Mouse (Mus musculus) intestine, embryonic 16.5 days (tissue): ENCODE results near the gene Acadm. TPM values are rescaled to one million over a fixed set of nuclear protein-coding genes. Genes with fewer than 3 reads are reported as not detected.

Experiments
- ATAC-seq: fragments of 200-750 bp; cut with Nextera tagmentation; 2 replicates; pipeline ENCODE4 v1.8.0; 2017; ENCODE audit warnings: moderate TSS enrichment, moderate library complexity
- H3K27ac ChIP-seq: fragments of 300-500 bp; sonication (generic); 2 replicates; pipeline ENCODE4 v1.5.1; 2014; ENCODE audit warnings: mild to moderate bottlenecking, low read length
- H3K27me3 ChIP-seq: fragments of 300-500 bp; sonication (generic); replicated peaks from 2 replicates; pipeline ENCODE4 v1.6.1; 2014; ENCODE audit warnings: low read length, control low read depth, mixed read lengths; ENCODE audit not compliant: control insufficient read depth, insufficient read depth
- H3K36me3 ChIP-seq: fragments of 300-500 bp; sonication (generic); 2 replicates; pipeline ENCODE4 v1.6.1; 2014; ENCODE audit warnings: low read length, control low read depth; ENCODE audit not compliant: control insufficient read depth, insufficient read depth
- H3K4me1 ChIP-seq: fragments of 300-500 bp; sonication (generic); 2 replicates; pipeline ENCODE4 v1.6.1; 2014; ENCODE audit warnings: low read length, control low read depth, mixed read lengths; ENCODE audit not compliant: control insufficient read depth, insufficient read depth
- H3K4me2 ChIP-seq: fragments of 300-500 bp; sonication (generic); 2 replicates; pipeline ENCODE4 v1.6.1; 2014; ENCODE audit warnings: low read depth, low read length, control low read depth
- H3K4me3 ChIP-seq: fragments of 300-500 bp; sonication (generic); 2 replicates; pipeline ENCODE4 v1.5.1; 2014; ENCODE audit warnings: mild to moderate bottlenecking, low read length
- H3K9ac ChIP-seq: fragments of 300-500 bp; sonication (generic); 2 replicates; pipeline ENCODE4 v1.6.1; 2014; ENCODE audit warnings: low read depth, low read length
- H3K9me3 ChIP-seq: fragments of 300-500 bp; sonication (generic); 2 replicates; pipeline ENCODE4 v1.6.1; 2016; ENCODE audit warnings: low read length, control low read depth; ENCODE audit not compliant: control insufficient read depth
- WGBS: fragments of 180-500 bp; shearing (Covaris S2); extraction: QIAGEN DNeasy Blood & Tissue Kit; methylation state at CpG from one replicate; pipeline ENCODE4 v1.1.7; 2014; 5-methylcytosine and 5-hydroxymethylcytosine counted together
- polyA plus RNA-seq: library from polyadenylated mRNA; unstranded; fragments of >200 nt; fragmentation: Nextera tagmentation; extraction: Ambion mirVana; gene quantifications from 2 replicates; pipeline ENCODE4 v1.2.1, GENCODE M21; 2015

Acadm gene
- polyA plus RNA-seq, 1 experiment from 2014 or later, result 146 TPM

DNA sequence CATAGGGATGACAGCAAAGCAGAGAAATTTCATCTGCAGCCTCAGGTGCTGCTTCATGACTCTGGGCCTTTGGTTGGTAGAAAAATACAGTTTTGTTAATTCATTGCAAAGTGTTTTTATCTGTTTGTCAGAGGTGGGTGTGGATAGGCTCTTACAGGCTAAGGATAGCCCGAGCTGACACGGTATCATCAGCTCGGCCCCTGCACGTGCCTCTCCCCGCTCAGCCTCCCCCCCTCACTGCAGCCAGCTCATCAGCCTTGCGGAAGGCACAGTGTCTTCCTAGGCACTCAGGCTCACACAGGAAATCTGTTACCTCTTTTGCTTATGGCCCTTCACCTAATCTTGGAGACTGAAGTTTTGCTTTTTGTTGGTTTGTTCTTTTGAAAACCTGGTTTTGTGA, 56.3 kb downstream of the Acadm start:
- no peaks in the 10 kb centered on the region for H3K9me3 ChIP-seq
- no peak overlapping the region for H3K4me3 ChIP-seq
- no peak for ATAC-seq
- no peaks in the 10 kb centered on the region for H3K4me1 ChIP-seq
- no peak overlapping the region for H3K4me2 ChIP-seq
- WGBS, result 59% methylated on average over 6 of the region's 6 CpGs
- H3K36me3 ChIP-seq, result no peaks in the 10 kb centered on the region
- no peak overlapping the region for H3K9ac ChIP-seq
- H3K27ac ChIP-seq, result no peak overlapping the region
- no peaks in the 10 kb centered on the region for H3K27me3 ChIP-seq

DNA sequence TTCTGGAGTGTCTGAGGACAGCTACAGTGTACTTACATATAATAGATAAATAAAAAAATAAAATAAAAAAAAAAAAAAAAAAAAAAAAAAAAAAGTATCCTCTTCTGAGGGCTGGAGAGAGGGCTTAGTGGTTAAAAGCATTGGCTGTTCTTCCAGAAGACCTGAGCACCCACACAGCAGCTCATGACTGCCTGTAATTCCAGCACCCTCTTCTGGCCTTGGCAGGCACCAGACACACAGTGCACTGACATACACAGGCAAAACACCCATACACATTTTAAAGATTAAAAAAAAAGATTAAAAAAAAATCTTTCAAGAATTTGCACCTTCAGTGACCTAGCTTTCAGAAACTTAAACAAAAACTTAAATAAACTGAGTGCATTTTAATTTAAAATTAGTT, 58.1 kb downstream of the Acadm start:
- no peak for ATAC-seq
- H3K4me2 ChIP-seq, result no peak overlapping the region

More for the DNA sequence above, 58.1 kb downstream of the Acadm start:
- H3K9ac ChIP-seq, result no peak overlapping the region
- no peaks in the 10 kb centered on the region for H3K4me1 ChIP-seq
- no peak overlapping the region for H3K4me3 ChIP-seq
- no peaks in the 10 kb centered on the region for H3K9me3 ChIP-seq
- H3K36me3 ChIP-seq, result no peaks in the 10 kb centered on the region
- no peaks in the 10 kb centered on the region for H3K27me3 ChIP-seq
- H3K27ac ChIP-seq, result no peak overlapping the region

Other genes with a start within 250 kb of the Acadm start
- gene St6galnac3, start 219.5 kb downstream of the Acadm start, polyA plus RNA-seq, result 26.9 and 31.0 TPM in 2 replicates
- 0.05 TPM in 1 of 2 replicates, not detected in the other for gene Asb17, start 100.4 kb downstream of the Acadm start, polyA plus RNA-seq
- gene Msh4, start 38.5 kb downstream of the Acadm start, polyA plus RNA-seq, result 0.06 and 0.07 TPM in 2 replicates
- 49.4 and 54.2 TPM in 2 replicates for gene Rabggtb, start 31.6 kb downstream of the Acadm start, polyA plus RNA-seq
- 0.56 and 0.59 TPM in 2 replicates for gene Slc44a5, start 28.8 kb upstream of the Acadm start, polyA plus RNA-seq